Mouse (Mus musculus) ES-E14 (cell line): ENCODE measurements at regions not wholly inside any gene's neighbourhood (a gene's known extent, or its start where the extent isn't known, plus 50 kb on each side); places are given as distances from the start of the nearest gene placed in this dataset.

Source experiments
- DNase-seq: peaks from one replicate; pipeline ENCODE4 v3.0.0-alpha.2; 2013; ENCODE audit warnings: low read depth, low spot score
- H3K27ac ChIP-seq: 2 replicates; pipeline ENCODE4 v1.5.1; 2012; ENCODE audit warnings: low read depth, mild to moderate bottlenecking, low read length, moderate library complexity, mixed read lengths; ENCODE audit not compliant: poor library complexity, insufficient read depth, severe bottlenecking
- H3K36me3 ChIP-seq: 2 replicates; pipeline ENCODE4 v1.6.1; 2012; ENCODE audit warnings: mild to moderate bottlenecking, low read length, moderate library complexity, mixed read lengths; ENCODE audit not compliant: control insufficient read depth, poor library complexity, insufficient read depth, severe bottlenecking
- H3K4me1 ChIP-seq, 2 experiments: fragments of 150-350 bp in 1 of 2; sonication (generic) in 1 of 2; 2 replicates each; pipeline ENCODE4 v1.6.1; 2012; ENCODE audit warnings: low read length in 2 of 2, mild to moderate bottlenecking in 1 of 2, mixed read lengths in 1 of 2; ENCODE audit not compliant: control insufficient read depth in 2 of 2, insufficient read depth in 2 of 2, poor library complexity in 1 of 2
- H3K4me3 ChIP-seq, 2 experiments: fragments of 150-350 bp in 1 of 2; sonication (generic) in 1 of 2; 2 replicates each; pipeline ENCODE4 v1.5.1; 2012; ENCODE audit warnings: low read length in 2 of 2, low read depth in 1 of 2, mild to moderate bottlenecking in 1 of 2, mixed read lengths in 1 of 2; ENCODE audit not compliant: insufficient read depth in 1 of 2, poor library complexity in 1 of 2, severe bottlenecking in 1 of 2
- H3K9ac ChIP-seq: 2 replicates; pipeline ENCODE4 v1.6.1; 2012; ENCODE audit warnings: low read depth, mild to moderate bottlenecking, low read length, mixed read lengths; ENCODE audit not compliant: poor library complexity, insufficient read depth, severe bottlenecking
- H3K9me3 ChIP-seq: fragments of 150-350 bp; sonication (generic); 2 replicates; pipeline ENCODE4 v1.6.1; 2012; ENCODE audit warnings: low read depth, mild to moderate bottlenecking, low read length; ENCODE audit not compliant: control insufficient read depth, insufficient read depth
- CHD2 ChIP-seq: IDR thresholded peaks from 2 replicates; pipeline ENCODE4 v1.6.1; 2014; ENCODE audit warnings: mild to moderate bottlenecking, low read depth, low read length, inconsistent platforms
- HCFC1 ChIP-seq: IDR thresholded peaks from 2 replicates; pipeline ENCODE4 v1.6.1; 2012; ENCODE audit warnings: low read length, inconsistent platforms, borderline replicate concordance; ENCODE audit not compliant: insufficient read depth
- MAFK ChIP-seq: IDR thresholded peaks from 2 replicates; pipeline ENCODE4 v1.6.1; 2014; ENCODE audit warnings: mild to moderate bottlenecking, low read depth, low read length, inconsistent platforms; ENCODE audit not compliant: insufficient read depth
- ZC3H11A ChIP-seq: IDR thresholded peaks from 2 replicates; pipeline ENCODE4 v1.6.1; 2012; ENCODE audit warnings: low read depth, mild to moderate bottlenecking, inconsistent platforms, low read length, borderline replicate concordance
- ZNF384 ChIP-seq: IDR thresholded peaks from 2 replicates; pipeline ENCODE4 v1.6.1; 2012; ENCODE audit warnings: low read depth, low read length, inconsistent platforms
- in situ Hi-C, 2 experiments: fragments of 600-800 bp; cut with MboI; formaldehyde crosslinking; loops; one replicate each; pipeline ENCODE4 v1.15.1; 2025; ENCODE audit warnings: low sequenced_read_pairs in 2 of 2, inconsistent platforms in 1 of 2; ENCODE audit not compliant: unreplicated experiment in 2 of 2

DNA sequence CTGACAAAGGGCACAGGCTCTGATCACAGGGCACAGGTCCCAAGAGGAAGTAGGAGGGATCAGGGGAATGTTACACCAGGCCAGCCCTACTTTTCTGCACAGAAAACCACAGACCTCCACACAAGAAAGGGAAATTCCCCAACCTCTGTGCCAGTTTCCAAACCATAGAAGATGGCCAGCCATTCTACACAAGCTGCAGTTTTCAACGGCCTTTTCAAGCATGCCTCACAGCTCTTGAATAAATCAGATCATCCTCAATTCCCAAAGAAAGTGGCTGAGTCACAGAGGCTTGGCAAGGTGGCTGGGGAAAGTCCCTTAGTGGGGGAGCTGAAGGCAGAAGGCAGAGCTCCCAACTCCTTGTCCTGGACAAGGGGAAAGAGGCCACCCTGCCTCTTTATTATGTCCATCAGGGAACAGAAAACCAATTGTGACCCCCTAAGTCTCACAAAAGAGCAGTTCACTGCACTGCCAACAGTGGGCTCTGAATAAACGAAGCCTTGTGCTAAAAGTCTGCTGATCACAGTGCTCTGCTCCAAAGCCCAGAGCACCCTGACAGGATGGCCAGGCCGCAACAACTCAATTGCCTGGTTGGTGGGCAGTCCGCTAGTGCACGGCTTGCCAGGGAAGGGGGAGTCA lies 120.0 kb upstream of the Cd180 start:
- H3K27ac ChIP-seq, result no peak overlapping the region
- in situ Hi-C loops, result no loop called here

DNA sequence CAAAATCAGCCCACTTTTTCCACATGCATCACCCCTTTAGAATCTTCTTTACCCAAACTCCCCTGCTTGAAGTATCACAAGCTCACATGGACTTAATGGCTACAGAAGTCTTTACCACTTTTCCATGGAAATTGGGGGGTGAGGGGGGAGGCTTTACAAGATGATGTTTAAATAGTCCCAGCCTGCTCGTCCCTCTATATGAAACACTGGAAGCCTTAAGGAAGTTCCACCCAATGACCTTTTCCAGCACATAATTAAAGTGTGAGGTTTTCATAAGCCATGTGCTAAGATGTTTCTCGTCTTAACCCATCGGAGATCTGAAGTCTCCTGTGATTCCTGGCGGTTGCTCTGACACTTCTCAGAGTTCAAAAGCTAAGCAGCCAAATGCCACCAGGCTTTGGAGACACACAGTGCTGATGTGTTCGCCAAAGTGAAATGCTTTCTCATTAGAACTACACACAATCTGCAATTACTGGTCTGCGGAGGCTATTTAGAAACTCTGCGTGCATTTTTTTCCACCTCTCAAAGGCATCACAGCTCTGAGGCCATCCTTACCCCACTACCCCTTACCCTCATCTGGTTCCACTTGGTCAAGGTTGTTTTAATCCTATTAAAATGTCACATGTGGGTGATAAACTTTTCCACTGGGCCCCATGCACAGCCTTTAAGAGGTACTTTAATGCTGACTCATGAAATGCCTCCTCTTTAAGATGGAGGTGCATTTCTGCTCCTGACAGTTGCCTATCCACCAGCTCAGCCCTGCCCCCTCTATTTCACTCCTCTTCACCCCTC lies 116.3 kb upstream of the Cd180 start:
- in situ Hi-C loops, result no loop called here
- Histone ChIP-seq H3K9ac (no peak overlapping the region), H3K4me3 (no peak overlapping the region), H3K4me1 (no peaks in the 10 kb centered on the region), H3K9me3 (no peaks in the 10 kb centered on the region), H3K27ac (no peak overlapping the region), H3K36me3 (no peaks in the 10 kb centered on the region)
- TF ChIP-seq MAFK, result 0 out of 2 replicates have a peak, but pooled peaks have one; percentile 42
- no peak for TF ChIP-seq ZC3H11A
- DNase-seq, result no peak

More for the DNA sequence above, 120.0 kb upstream of the Cd180 start:
- Histone ChIP-seq H3K36me3 (no peaks in the 10 kb centered on the region), H3K4me1 (no peaks in the 10 kb centered on the region), H3K4me3 (no peak overlapping the region), H3K9ac (no peak overlapping the region), H3K9me3 (no peaks in the 10 kb centered on the region)
- TF ChIP-seq HCFC1 (no peak), ZNF384 (no peak), CHD2 (no peak)
- no peak for DNase-seq

DNA sequence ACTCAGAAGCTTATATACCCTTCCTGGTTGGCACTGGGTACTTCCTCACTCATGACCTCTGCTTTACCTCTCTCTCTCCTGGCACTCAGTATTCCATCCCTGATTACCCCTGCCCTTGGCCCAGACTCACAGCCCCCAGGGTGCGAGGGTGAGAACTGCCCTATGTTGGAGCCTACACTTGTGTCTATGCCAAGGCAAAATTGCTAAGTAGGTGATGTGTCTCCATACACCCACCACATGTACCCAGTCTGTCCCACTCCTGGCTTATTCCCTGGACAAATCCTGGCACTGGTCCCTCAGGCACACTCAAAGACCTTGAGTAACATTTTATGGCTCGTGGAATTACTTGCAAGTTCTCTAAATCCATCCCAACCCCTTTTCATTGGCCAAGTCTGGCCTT lies 114.5 kb upstream of the Cd180 start:
- in situ Hi-C loops, result no loop called here
- TF ChIP-seq ZNF384 (no peak), HCFC1 (no peak), ZC3H11A (no peak), CHD2 (no peak), MAFK (no peak)
- no peaks in the 10 kb centered on the region for H3K36me3 ChIP-seq

DNA sequence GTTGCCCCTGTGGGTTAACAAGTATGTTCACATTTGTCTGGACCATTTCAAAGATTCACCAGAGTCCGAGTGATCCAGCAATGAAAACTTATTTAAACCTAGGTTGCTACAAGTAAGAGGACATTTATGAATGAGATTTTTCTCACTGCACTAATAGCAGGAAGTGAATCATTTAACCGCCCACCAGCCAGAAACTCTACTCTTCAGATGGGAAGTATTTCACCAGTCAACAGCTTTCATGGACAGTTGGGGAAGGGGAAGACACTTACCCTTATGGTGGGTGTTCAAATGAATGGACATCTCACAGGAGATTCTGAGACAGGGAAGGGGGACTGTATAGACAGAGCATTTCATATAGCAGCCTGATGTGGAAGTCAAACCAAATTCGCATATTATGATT lies 113.7 kb upstream of the Cd180 start:
- no peaks in the 10 kb centered on the region for H3K9me3 ChIP-seq
- no peak overlapping the region for H3K27ac ChIP-seq
- H3K4me1 ChIP-seq, result no peaks in the 10 kb centered on the region
- DNase-seq, result no peak
- in situ Hi-C loops, result no loop called here
- H3K4me3 ChIP-seq, result no peak overlapping the region
- no peak overlapping the region for H3K9ac ChIP-seq
- TF ChIP-seq HCFC1 (no peak), ZC3H11A (no peak), CHD2 (no peak), MAFK (no peak), ZNF384 (no peak)
- no peaks in the 10 kb centered on the region for H3K36me3 ChIP-seq

More for the DNA sequence above, 114.5 kb upstream of the Cd180 start:
- H3K27ac ChIP-seq, result no peak overlapping the region
- H3K9ac ChIP-seq, result no peak overlapping the region
- H3K9me3 ChIP-seq, result no peaks in the 10 kb centered on the region
- no peak overlapping the region for H3K4me3 ChIP-seq
- no peaks in the 10 kb centered on the region for H3K4me1 ChIP-seq
- DNase-seq, result no peak
